Mouse (Mus musculus) adipocyte (in vitro differentiated cells): ENCODE data around the gene Sec16b.

Experiments
- DNase-seq: peaks from one replicate; pipeline ENCODE4 v3.0.0-alpha.2; 2016; ENCODE audit warnings: low spot score

The Sec16b gene

DNA sequence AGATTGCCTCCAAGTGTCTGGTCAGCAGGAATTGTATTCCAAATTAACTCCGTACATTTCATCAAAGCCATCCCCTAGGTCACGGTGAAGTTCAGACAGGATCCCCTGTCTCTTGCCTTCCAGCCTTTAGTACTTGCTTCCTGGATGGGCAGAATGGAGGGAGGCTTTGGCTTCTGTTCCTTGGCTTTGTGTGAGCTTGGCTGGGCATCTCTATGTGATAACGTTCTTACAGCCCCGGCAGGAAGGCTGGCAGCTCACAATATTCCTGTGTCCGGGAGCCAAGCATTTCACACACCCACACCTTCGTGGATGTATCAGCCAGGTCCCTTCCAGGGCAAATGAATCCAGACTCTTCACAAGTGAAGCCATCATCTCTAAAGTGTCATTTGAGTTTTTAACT, 53.5 kb downstream of the Sec16b start:
- no peak for DNase-seq

- DNase-seq = peak; percentile 21
Measured at GRCm38 (mm10) chr1:157560654-157561386, 54.3 kb downstream of the Sec16b start.

- no peak for DNase-seq
Measured at GRCm38 (mm10) chr1:157567819-157568218, 61.3 kb downstream of the Sec16b start.

DNA sequence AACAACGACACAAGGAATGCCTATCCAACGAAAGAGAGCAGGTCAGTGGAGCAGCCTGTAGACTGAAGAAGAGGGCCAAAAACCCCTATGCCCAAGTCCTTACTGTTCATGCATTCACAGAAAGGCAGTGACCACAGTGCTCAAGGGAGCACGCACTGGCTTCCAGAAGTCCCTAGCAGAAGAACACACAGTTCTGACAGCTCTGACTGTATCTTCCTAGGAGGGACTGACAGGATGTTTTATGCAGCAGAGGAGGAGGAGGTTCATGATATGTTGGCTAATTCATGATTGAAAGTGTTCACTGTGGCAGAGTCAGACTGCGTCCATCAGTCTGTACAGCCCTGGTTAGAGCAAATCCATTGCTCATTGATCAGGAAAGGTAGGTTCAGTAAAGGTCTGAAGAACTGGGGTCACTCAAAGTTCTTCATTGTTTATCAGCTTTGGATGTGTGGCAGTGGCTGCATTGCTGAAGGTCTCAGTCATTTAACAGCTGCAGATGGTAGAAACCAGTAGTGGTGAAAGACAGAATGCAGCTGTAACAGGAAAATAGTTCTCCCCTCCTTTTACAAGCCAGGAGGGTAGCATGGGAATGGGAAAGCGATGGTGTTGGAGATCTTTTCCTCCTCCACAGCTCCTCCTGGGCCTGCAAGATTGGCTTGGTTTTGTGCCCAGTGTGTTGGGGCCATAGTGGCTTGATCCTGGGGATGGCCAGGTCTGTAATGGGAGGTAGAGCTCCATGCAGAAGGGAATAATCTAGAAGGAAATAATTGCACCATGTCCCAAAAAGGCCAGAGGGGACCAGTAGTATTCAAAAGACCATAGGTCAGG, 62.9 kb downstream of the Sec16b start:
- DNase-seq = no peak

GRCm38 (mm10) chr1:157575316-157575715, 68.8 kb downstream of the Sec16b start:
- peak; percentile 6 for DNase-seq

DNA sequence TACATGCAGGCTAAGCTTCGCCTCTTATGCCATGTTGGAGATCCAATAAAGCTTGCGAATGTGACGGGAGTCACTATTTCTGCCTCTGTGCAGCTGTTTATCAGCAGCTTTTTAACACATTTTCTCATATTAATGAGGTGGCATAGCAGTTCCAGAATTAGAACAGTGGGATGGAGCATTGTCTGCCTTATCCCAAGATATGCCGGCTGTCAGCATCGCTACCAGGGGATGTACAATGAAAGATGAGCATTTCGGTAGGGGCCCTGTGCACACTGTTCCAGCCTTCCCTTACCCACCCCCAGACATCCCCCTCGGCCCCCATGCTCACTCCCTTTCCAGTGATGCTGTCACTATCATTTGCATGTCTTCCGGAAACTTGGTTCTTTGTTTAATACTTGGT, 71.8 kb downstream of the Sec16b start:
- no peak for DNase-seq

- peak; percentile 24 for DNase-seq
Measured at GRCm38 (mm10) chr1:157586556-157586955, 80.0 kb downstream of the Sec16b start.

DNA sequence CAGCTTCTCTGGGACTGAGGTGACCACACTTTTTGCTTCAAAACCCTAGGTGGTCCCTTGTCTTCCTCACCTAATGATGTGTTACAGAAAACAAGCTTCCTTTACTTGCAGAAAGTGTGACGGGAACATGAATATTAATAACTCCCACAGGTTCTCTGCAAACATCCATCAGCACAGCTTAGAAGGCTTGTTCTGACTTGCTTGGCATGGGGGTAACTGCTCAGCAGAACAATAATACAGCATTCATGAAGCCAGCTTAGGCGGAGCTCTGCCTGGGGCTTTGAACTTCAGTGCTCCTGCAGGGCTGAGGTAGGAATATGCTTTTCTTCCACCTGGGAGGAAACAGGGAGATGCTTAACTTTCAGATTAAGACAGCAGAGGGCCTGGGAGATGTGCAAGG, 85.5 kb downstream of the Sec16b start:
- no peak for DNase-seq

DNA sequence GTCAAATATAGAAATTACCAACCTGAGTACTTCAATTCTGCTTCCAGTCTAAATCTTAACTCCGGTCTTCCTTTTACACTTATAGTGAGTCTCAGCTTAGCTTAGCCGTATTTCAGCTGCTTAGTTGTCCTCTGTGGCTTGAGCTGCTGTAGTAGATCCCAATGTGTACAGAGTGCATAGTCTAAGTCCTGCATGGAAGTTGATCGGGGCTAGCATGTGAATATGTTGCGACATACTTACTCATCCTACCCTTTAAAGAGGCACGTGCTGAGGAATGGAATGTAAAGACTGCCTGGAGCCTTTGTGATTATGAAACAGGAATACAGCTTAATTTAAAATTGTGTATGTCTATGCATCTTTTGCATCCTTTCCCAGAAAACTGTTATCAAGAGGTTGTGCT, 88.0 kb downstream of the Sec16b start:
- peak; percentile 6 for DNase-seq

GRCm38 (mm10) chr1:157595165-157595564, 88.6 kb downstream of the Sec16b start:
- no peak for DNase-seq

DNA sequence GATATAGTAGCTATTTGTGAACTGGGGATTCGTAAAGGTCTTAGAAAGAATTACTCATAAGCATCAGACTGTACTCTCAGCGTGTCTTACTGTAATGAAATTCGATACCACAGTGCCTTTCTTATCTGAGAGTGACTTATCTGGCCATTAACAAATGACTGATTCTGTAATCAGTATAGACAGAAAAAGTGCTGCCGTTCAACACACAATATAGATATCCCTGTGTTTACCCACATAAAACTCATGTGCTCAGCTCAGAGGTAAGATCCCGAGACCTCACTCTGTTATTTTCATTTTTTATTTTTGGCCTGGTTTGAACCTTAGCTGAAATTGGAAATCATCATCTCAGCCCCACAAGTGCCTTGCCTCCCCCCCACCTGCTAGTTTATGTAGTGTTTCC, 98.0 kb downstream of the Sec16b start:
- no peak for DNase-seq
